Mouse (Mus musculus): ENCODE data around the gene Glrx5. TPM values are rescaled to one million over a fixed set of nuclear protein-coding genes. Genes with fewer than 3 reads are reported as not detected.

Glrx5 gene
- polyA plus RNA-seq, 1 experiment from 2014 or later, result 173 TPM

GRCm38 (mm10) chr12:105002340-105003132, 30.0 kb upstream of the Glrx5 start:
- no peaks in the 10 kb centered on the region for H3K4me1 ChIP-seq (ENCODE audit: control insufficient read depth, insufficient read depth, low read length)
- ATAC-seq, result no peak
- no peak overlapping the region for H3K4me3 ChIP-seq (ENCODE audit: low read depth, low read length)
- H3K4me2 ChIP-seq (ENCODE audit: low read length), result no peak overlapping the region
- H3K27me3 ChIP-seq (replicated peaks; ENCODE audit: control insufficient read depth, insufficient read depth, low read length), result peaks cover under 1% of the 10 kb centered on the region; the same call in 1 of the 2 replicates
- DNase-seq (ENCODE audit: low spot score), result no peak
- no peak overlapping the region for H3K27ac ChIP-seq (ENCODE audit: low read depth, low read length)
- 73% methylated on average over 10 of the region's 10 CpGs for WGBS
- H3K9ac ChIP-seq (ENCODE audit: low read length), result no peak overlapping the region
- H3K36me3 ChIP-seq (ENCODE audit: control insufficient read depth, insufficient read depth, low read length), result no peaks in the 10 kb centered on the region
- no peaks in the 10 kb centered on the region for H3K9me3 ChIP-seq (replicated peaks; ENCODE audit: control insufficient read depth, low read length)

- H3K4me3 ChIP-seq (ENCODE audit: low read depth, low read length), result no peak overlapping the region
- no peak for ATAC-seq
- 54% methylated on average over 9 of the region's 9 CpGs for WGBS
These were observed 29.3 kb upstream of the Glrx5 start for GRCm38 (mm10) chr12:105003158-105003557.

GRCm38 (mm10) chr12:105003715-105004114, 28.8 kb upstream of the Glrx5 start:
- 83% methylated on average over 3 of the region's 3 CpGs for WGBS
- H3K9me3 ChIP-seq (replicated peaks; ENCODE audit: control insufficient read depth, low read length), result no peaks in the 10 kb centered on the region
- no peak for DNase-seq (ENCODE audit: low spot score)
- no peaks in the 10 kb centered on the region for H3K36me3 ChIP-seq (ENCODE audit: control insufficient read depth, insufficient read depth, low read length)
- no peak overlapping the region for H3K4me3 ChIP-seq (ENCODE audit: low read depth, low read length)
- H3K27ac ChIP-seq (ENCODE audit: low read depth, low read length), result no peak overlapping the region
- no peak overlapping the region for H3K4me2 ChIP-seq (ENCODE audit: low read length)
- ATAC-seq, result no peak
- H3K27me3 ChIP-seq (replicated peaks; ENCODE audit: control insufficient read depth, insufficient read depth, low read length), result peaks cover 12% of the 10 kb centered on the region
- peaks cover 3% of the 10 kb centered on the region; the same call in 1 of the 2 replicates for H3K4me1 ChIP-seq (ENCODE audit: control insufficient read depth, insufficient read depth, low read length)
- H3K9ac ChIP-seq (ENCODE audit: low read length), result no peak overlapping the region

More at GRCm38 (mm10) chr12:105003158-105003557, 29.3 kb upstream of the Glrx5 start:
- Histone ChIP-seq H3K27ac (ENCODE audit: low read depth, low read length) (no peak overlapping the region), H3K9me3 (replicated peaks; ENCODE audit: control insufficient read depth, low read length) (no peaks in the 10 kb centered on the region), H3K4me2 (ENCODE audit: low read length) (no peak overlapping the region), H3K4me1 (ENCODE audit: control insufficient read depth, insufficient read depth, low read length) (no peaks in the 10 kb centered on the region), H3K9ac (ENCODE audit: low read length) (no peak overlapping the region), H3K36me3 (ENCODE audit: control insufficient read depth, insufficient read depth, low read length) (no peaks in the 10 kb centered on the region), H3K27me3 (replicated peaks; ENCODE audit: control insufficient read depth, insufficient read depth, low read length) (peaks cover 6% of the 10 kb centered on the region)
- DNase-seq (ENCODE audit: low spot score), result no peak

- H3K9ac ChIP-seq (ENCODE audit: low read length), result no peak overlapping the region
- H3K9me3 ChIP-seq (replicated peaks; ENCODE audit: control insufficient read depth, low read length), result no peaks in the 10 kb centered on the region
- WGBS, result 83% methylated on average over 22 of the region's 22 CpGs
- no peak overlapping the region for H3K4me3 ChIP-seq (ENCODE audit: low read depth, low read length)
- no peaks in the 10 kb centered on the region for H3K36me3 ChIP-seq (ENCODE audit: control insufficient read depth, insufficient read depth, low read length)
- ATAC-seq, result no peak
- peaks cover 10% of the 10 kb centered on the region; the same call in 1 of the 2 replicates for H3K4me1 ChIP-seq (ENCODE audit: control insufficient read depth, insufficient read depth, low read length)
- peaks cover 19% of the 10 kb centered on the region for H3K27me3 ChIP-seq (replicated peaks; ENCODE audit: control insufficient read depth, insufficient read depth, low read length)
- H3K27ac ChIP-seq (ENCODE audit: low read depth, low read length), result no peak overlapping the region
- no peak for DNase-seq (ENCODE audit: low spot score)
- no peak overlapping the region for H3K4me2 ChIP-seq (ENCODE audit: low read length)
These were observed 27.4 kb upstream of the Glrx5 start for GRCm38 (mm10) chr12:105004956-105005714.

GRCm38 (mm10) chr12:105005715-105005972, 26.8 kb upstream of the Glrx5 start:
- Histone ChIP-seq H3K9me3 (replicated peaks; ENCODE audit: control insufficient read depth, low read length) (no peaks in the 10 kb centered on the region), H3K4me3 (ENCODE audit: low read depth, low read length) (no peak overlapping the region), H3K27me3 (replicated peaks; ENCODE audit: control insufficient read depth, insufficient read depth, low read length) (peaks cover 20% of the 10 kb centered on the region), H3K4me1 (ENCODE audit: control insufficient read depth, insufficient read depth, low read length) (peaks cover 10% of the 10 kb centered on the region; the same call in 1 of the 2 replicates), H3K27ac (ENCODE audit: low read depth, low read length) (no peak overlapping the region), H3K36me3 (ENCODE audit: control insufficient read depth, insufficient read depth, low read length) (no peaks in the 10 kb centered on the region), H3K9ac (ENCODE audit: low read length) (no peak overlapping the region), H3K4me2 (ENCODE audit: low read length) (no peak overlapping the region)
- ATAC-seq (no peak), DNase-seq (ENCODE audit: low spot score) (no peak)
- 59% methylated on average over 2 of the region's 2 CpGs for WGBS

GRCm38 (mm10) chr12:105008150-105008549, 24.3 kb upstream of the Glrx5 start:
- ATAC-seq, result no peak
- H3K27me3 ChIP-seq (replicated peaks; ENCODE audit: control insufficient read depth, insufficient read depth, low read length), result peaks cover 26% of the 10 kb centered on the region
- WGBS, result 59% methylated on average over 2 of the region's 2 CpGs

GRCm38 (mm10) chr12:105008752-105009178, 23.7 kb upstream of the Glrx5 start:
- ATAC-seq (peak; percentile 35; the same call in 1 of the 2 replicates), DNase-seq (ENCODE audit: low spot score) (peak; percentile 49)
- Histone ChIP-seq H3K4me1 (ENCODE audit: control insufficient read depth, insufficient read depth, low read length) (peaks cover 10% of the 10 kb centered on the region; the same call in 1 of the 2 replicates), H3K9ac (ENCODE audit: low read length) (no peak overlapping the region), H3K4me2 (ENCODE audit: low read length) (peak overlapping the region; percentile 94), H3K27me3 (replicated peaks; ENCODE audit: control insufficient read depth, insufficient read depth, low read length) (peaks cover 26% of the 10 kb centered on the region), H3K4me3 (ENCODE audit: low read depth, low read length) (peak overlapping the region; percentile 51), H3K9me3 (replicated peaks; ENCODE audit: control insufficient read depth, low read length) (no peaks in the 10 kb centered on the region), H3K36me3 (ENCODE audit: control insufficient read depth, insufficient read depth, low read length) (no peaks in the 10 kb centered on the region), H3K27ac (ENCODE audit: low read depth, low read length) (no peak overlapping the region)
- 2% methylated on average over 13 of the region's 13 CpGs for WGBS

More at GRCm38 (mm10) chr12:105008150-105008549, 24.3 kb upstream of the Glrx5 start:
- Histone ChIP-seq H3K4me1 (ENCODE audit: control insufficient read depth, insufficient read depth, low read length) (peaks cover 10% of the 10 kb centered on the region; the same call in 1 of the 2 replicates), H3K27ac (ENCODE audit: low read depth, low read length) (no peak overlapping the region), H3K9me3 (replicated peaks; ENCODE audit: control insufficient read depth, low read length) (no peaks in the 10 kb centered on the region), H3K9ac (ENCODE audit: low read length) (no peak overlapping the region), H3K36me3 (ENCODE audit: control insufficient read depth, insufficient read depth, low read length) (no peaks in the 10 kb centered on the region), H3K4me3 (ENCODE audit: low read depth, low read length) (no peak overlapping the region), H3K4me2 (ENCODE audit: low read length) (no peak overlapping the region)
- DNase-seq (ENCODE audit: low spot score), result no peak

GRCm38 (mm10) chr12:105009370-105010212, 22.9 kb upstream of the Glrx5 start, which contains the start of gene Syne3:
Syne3 (minus strand) TSS chr12:105009809.
- H3K4me3 ChIP-seq (ENCODE audit: low read depth, low read length), result peak within 1 kb of the TSS; percentile 51
- peak; percentile 76 for ATAC-seq
- under 1% methylated on average over 54 of the region's 66 CpGs for WGBS

More at GRCm38 (mm10) chr12:105009370-105010212, 22.9 kb upstream of the Glrx5 start, which contains the start of gene Syne3:
- peak; percentile 52 for DNase-seq (ENCODE audit: low spot score)
- Histone ChIP-seq H3K4me2 (ENCODE audit: low read length) (peak within 1 kb of the TSS; percentile 94), H3K9me3 (replicated peaks; ENCODE audit: control insufficient read depth, low read length) (no peaks in the 10 kb centered on the region), H3K9ac (ENCODE audit: low read length) (peak within 1 kb of the TSS; percentile 53), H3K4me1 (ENCODE audit: control insufficient read depth, insufficient read depth, low read length) (peaks cover 10% of the 10 kb centered on the region; the same call in 1 of the 2 replicates), H3K27ac (ENCODE audit: low read depth, low read length) (no peak within 1 kb of the TSS), H3K36me3 (ENCODE audit: control insufficient read depth, insufficient read depth, low read length) (no peaks in the 10 kb centered on the region), H3K27me3 (replicated peaks; ENCODE audit: control insufficient read depth, insufficient read depth, low read length) (peaks cover 26% of the 10 kb centered on the region)
